Mouse (Mus musculus): Measurements from ENCODE around the gene Cfap74.

Gene Cfap74

DNA sequence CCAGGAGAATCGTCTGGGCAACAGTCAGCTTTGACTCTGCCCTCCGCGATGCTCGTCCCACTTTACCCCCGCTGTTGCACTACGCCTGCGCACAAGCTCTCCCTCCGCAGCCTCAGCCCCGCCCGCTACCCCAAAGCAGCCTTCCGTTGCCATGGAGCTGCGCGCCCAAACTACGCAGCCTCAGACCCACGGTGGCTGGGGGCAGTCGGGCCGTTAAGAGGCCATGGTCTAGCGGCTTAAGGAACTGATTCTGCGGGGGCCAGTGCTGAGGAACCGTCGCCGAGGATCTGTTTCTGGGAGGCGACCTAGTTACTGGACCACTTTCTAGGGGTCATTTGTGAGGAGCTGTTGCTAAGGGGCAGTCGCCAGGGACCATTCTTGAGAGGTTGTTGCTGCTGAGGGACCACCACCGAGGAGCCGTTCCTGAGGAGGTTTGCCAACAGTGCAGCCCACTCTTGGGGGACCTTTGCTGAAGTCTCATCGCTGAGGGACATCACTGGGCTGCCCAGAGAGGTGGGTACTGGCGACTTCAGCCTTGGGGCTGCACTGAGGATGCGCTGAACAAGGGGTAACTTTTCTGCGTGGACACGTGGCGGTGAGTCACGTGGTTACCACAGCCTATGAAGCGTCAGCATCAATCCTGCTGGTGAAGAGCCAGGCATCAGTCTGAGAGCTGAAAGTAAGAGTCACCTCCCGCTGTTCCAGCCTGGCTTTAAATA, at the start of gene Cfap74:
TSS of gene Cfap74 (plus strand) at position 133 of the 719 bp plus-strand sequence.
- DNase-seq (ENCODE audit: low spot score), result peak; percentile 83

DNA sequence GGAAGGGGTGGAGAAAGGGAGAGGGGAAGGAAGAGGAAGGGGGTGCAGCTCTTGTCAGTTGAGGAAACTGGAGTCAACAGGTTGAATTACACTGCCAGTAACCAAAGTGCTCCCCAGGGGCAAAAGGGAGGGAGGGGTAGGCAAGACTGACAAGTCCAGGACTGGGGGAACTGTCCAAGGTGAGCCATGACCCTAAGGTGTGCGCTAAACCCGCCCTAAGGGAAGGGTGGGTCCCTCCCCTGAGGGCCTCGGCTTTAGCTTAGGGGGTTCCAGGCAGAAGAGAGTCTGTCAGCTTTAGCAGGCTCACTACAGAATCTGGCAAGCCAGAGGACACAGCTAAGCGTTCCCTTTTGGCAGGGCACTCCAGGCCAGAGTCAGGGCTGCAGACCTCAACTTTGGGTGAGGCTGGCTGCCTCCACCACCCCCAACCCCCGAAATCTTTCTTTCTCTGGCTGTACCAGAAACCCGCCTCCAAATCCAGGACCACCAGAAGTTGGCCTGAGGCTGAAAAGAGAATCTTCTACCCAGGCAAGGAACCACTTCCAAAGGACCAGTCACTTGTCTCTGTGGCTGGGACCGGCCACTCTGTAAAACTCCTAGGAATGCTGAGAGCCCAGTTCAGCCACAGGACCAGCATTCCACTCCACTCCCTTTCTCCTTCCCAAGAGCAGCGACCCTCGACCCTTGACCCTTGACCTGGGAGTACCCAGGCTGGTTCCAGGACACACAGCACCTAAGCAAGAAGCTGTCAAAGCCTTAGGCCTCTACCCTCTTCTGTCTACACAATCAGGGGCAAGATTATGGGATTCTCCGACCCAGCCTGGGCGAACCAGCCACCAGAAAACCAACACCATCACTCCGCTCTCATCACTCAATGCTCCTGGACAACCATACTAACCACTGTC, 49.2 kb upstream of the Cfap74 start:
- peak; percentile 85 for DNase-seq (ENCODE audit: low spot score)

DNA sequence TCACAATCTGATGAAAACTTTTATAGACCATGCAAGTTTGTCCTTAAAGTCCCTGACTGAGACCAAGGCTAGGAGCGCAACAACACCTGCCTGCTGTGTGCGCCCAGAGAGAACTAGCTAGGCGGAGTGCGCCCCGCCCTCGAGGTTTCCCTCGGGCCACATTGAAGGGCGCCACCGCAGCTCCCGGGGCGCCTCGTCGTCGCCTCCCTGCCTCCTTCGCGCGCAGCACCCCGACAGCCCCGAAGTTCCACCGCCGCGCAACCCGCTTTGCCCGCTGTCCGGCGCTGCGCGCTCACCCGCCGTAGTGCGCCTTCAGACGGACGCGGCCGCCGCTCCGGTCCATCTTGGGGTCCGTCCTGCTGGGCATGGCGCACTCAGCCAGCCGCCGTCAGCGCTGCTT, 48.1 kb upstream of the Cfap74 start:
- peak; percentile 17 for DNase-seq (ENCODE audit: low spot score)

DNA sequence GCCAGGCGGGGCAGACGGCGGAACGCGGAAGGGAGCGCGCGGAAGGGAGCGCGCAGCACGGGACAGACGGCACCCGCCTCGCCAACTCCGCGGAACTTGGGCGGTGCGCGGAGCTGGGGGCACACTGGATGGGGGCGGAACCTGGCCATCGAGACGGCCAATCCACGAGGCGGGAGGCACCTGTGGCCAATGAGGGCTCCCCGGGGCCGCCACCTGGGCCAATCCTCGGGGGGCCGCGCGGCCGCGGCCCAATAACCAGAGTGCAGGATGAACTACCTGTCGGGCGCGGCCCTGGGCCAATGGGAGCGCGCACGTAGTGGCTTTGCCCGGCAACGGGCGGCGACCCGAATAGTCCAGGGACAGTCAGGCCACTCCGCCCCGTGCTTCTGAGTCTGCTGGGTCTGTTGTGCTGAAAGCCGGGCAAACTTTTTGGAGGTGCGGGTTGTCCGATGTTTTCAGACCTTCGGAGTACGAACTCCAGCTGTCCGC, 47.6 kb upstream of the Cfap74 start, which contains the start of gene Prkcz:
TSS of gene Prkcz (minus strand) at position 59 of the 489 bp plus-strand sequence.
- DNase-seq (ENCODE audit: low spot score), result peak; percentile 95

DNA sequence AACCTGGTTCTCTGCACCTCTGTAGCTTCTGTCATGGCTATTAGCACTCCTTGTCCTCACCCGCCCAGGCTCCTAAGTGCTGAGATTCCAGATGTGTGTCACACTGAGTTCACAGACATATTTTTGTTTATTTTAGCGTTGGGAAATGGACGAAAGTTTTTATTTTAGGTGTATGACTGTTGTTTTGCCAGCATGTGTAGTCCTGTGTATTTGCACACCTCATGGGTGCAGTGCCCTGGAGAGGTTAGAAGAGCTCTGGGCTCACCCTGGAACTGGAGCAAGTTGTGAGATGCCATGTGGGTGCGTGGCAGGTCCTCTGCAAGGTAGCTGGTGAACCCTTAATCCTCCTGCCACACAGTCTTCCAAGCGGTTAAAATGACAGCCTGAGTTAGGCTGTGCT, 46.5 kb upstream of the Cfap74 start:
- no peak for DNase-seq (ENCODE audit: low spot score)

DNA sequence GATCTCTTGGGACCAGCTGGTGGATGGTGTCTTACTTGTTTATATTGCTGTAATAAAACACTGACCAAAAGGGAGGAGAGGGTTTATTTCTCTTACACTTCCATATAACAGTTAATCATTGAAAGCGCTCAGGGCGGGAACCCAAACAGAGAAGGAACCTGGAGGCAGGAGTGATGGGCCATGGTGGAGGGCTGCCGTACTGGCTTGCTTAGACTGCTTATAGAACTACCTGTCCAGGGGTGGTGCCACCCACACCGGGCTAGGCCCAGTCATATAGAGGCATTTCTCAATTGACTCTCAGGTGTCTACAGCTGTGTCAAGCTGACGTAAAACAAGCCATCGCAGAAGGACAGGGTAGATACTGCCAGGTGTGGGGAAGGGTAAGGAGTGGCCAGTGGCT, 42.2 kb upstream of the Cfap74 start:
- DNase-seq (ENCODE audit: low spot score), result no peak

DNA sequence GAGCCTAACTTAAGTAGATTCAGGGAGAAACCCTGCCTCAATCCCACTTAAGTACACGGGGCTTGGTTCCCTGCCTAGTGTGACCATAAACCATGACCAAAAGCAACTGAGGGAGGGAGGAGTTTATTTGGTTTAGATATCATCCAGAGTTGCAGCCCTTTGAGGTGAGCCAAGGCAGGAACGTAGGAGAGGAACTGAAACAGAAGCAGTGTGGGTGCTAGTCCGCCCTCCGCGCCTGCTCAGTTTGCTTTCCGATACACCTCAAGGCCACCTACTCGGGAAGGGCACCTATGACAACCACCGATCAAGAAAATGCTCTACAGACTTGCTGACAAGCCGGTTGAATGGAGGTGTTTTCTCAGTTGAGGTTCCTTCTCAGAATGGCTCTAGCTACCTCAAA, 41.3 kb upstream of the Cfap74 start:
- DNase-seq (ENCODE audit: low spot score), result no peak

DNA sequence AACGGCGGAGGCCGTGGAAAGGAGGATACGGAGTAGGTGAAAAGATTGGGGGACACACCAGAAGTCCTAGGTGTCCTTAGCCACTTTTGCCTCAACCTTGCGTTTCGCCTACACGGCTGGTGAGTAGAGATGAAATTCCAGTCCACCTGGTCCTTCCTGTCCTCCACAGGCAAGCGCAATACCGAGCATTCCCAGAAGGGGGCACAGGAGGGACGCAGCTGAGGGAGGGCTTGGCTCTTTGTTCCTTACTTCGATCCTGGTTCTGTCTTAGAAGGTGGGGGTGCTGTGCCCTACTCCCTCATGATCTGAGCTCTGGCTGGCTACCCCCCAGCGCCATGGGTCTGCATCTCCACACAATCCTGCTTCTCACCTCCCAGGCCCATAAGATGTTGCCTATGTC, 40.3 kb upstream of the Cfap74 start:
- DNase-seq (ENCODE audit: low spot score), result peak; percentile 48

DNA sequence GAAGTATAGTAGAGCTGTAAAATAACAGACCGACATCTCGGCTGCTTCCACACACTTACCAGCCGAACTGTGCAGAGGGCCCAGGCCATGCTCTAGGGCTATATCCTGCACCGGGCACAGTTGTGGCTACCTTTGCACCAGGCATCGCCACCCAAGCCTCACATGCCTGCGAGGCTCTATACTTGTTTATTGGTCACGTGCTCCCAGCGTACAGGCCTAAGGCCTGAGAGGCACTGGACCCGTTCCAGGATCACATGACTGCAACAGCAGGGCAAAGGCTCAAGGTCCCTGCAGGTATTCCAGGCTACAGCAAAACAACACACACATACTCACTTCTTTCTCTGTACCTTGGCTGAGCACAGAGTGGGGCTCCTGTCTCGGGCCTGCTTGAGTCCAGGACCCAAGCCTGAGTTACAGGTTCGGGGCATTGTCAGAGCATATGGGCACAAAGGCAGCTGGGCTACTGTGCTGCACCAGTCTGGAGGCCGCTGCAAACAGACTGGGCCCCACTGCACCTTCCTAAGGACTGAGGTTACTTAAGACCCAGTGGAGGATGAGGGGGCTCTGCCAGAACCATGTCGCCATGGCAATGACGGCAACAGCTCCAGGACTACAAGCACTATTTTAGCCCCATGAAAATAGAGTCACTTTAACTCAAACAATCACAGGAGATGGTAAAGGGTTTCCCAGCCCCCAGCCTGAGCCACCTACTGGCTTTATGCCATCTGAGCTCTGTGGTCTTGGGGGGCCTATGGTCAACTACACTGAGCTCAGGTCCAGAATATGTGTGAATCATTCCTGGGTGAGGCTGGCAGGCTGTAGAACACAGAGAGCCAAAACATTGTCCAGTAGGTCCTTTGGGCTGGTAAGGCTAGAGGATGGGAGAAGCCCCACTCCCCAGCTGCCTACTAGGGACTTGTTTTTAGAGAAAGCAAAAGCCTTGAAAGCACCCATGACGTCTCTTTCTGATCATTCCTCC, 38.0 kb upstream of the Cfap74 start:
- DNase-seq (ENCODE audit: low spot score), result peak; percentile 72

DNA sequence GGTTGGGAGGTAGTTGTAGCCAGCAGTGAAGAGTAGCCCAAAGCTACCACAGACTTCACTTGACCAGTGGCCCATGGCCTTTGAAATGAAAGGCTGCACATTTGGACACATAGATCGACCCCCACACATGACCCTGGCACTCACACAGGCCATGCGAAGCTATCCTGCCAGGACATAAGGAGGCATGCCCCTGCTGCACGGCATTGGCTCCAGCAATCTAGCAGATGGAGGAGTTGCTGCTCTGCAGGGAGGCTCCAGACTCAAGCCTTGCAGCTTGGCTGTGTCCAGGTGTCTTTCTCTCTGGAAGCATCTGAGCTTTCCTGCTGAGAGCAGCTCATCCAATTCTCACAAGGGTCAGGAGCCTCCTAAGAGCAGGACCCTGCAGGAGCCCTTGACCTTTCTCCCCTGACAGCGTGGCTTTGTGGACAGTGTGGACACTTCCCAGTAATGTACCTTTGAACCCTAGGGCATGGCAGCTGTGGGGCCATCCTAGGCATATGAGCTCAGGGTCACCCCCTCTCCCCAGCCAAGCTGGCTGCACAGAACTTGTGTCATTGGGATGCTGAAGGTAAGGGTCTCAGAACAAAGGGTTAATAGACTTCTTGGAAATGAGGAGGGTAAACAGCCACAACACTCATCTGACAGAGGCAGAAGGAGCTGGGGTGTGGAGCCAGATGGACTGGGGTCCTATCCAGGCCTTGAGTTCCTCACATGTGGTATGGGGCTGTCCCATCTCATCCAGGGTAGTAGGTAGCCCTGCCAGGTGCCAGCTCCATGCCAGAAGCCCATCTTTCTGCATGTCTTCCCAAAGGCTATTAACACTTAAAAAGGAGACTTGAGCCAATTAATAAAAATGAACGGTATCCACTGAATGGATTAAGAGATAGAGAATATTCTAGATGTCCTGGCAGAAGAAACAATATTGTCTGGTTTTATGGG, 36.9 kb upstream of the Cfap74 start:
- peak; percentile 56 for DNase-seq (ENCODE audit: low spot score)

DNA sequence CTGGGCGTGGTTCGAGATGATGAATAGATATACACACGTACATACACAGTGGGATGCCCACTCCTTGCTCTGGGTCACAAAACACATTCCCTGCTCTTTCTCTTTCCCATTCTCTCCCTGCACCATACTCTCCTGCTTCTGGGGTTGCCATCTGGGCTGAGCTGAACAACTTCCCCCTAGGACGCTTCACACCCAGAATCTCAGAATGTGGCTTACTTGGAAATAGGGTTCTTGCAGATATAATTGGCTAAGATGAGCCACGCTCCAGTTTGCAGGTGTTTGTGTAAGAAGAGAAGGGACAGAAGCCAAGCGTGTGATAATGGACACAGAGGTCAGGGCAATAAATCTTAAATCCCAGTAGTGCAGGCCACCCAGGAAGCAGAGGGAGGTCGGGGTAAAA, 27.0 kb upstream of the Cfap74 start:
- no peak for DNase-seq (ENCODE audit: low spot score)

DNA sequence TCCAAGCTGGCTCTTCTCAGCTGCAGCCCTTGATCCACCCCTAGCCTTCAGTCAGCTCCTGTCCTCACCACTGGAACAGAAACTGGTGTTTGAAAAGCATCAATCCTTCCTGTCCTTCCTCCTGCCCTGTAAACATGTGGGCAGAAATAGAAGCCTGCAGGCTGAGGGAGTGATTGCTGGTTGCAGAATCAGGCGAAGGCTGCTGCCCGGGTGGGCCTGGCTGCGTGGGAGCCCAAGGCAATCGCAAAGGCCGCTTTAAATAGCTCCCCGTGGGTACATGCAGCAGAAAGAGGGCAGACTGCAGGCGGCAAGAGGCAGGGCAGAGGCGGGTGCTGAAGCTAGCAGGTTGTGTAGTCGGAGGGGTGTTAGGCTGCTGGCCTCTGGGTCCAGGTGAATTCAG, 26.2 kb upstream of the Cfap74 start:
- no peak for DNase-seq (ENCODE audit: low spot score)

DNA sequence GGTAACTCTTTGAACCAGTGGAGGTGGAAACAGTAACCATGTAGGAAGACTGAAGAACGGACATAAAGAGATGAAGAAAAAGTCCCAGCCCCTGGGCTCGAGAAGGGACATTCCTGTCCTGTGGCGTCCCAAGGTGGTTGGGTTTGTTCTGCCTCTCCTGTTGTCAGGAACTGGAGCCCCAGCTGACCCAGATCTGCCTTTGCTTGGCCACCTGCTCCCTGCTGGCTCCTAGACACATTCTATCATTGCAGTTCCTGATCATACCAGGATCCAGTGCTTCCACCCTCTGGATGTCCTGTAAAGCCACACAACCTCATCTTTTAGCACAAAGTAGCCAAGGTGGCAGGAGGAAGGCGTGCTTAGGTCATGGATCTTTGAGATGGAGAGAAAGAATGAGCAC, 25.7 kb upstream of the Cfap74 start:
- DNase-seq (ENCODE audit: low spot score), result no peak

DNA sequence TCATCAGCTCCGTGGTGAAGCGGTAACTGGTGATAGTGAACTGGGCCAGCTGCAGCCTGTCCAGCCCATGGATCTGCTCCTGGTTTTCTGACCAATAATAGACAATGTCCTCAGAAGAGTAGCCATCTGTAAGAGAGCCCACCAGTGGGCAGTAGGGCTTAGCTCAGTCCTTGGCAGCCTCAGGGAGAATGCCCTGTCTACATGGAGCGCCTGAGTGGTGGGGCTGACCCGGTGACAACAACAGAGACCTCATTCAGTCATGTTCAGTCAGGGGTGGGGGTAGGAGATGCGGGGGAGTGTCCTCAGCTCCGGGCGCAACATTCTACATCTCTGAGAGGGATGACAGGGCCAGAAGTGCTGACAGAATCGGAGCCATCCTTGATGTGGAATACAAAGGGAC, 21.8 kb upstream of the Cfap74 start:
- no peak for DNase-seq (ENCODE audit: low spot score)

DNA sequence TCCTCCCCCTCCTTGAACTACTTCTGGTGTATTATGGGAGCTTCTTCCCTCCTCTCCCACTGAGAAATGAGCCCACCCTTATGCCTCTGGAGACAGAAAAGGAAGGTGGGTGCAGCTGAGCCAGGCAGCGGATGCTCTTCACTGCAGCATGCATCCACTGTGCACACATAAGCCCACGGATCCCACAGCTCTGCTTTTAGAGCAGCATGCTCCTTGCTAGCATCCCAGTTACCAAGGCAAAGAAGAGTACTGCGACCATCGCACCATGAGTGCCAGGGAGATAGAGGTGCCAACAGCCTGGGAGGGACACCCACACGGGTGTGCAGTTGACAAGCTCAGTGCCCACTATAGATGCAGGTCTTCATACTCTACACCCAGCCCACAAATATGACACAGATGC, 13.5 kb upstream of the Cfap74 start:
- no peak for DNase-seq (ENCODE audit: low spot score)

DNA sequence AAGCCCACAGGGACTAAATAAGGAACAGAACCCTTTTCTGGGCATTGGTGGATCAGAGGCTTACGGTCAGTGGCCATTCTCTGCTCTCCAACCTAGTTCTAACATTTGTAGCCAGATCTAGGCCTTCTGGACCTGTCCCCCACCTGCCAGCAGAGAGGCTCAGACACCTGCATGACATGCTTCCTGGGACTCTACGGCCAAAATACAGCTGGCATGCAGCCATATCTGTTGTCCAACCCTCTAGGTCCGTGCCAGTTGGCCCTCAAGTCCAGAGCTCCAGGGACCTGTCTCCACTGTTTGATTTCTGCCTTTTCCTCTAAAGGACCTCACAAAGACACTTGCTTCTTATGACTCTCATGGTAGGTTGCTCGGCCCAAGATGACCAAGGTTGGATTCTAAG, 12.2 kb upstream of the Cfap74 start:
- no peak for DNase-seq (ENCODE audit: low spot score)

DNA sequence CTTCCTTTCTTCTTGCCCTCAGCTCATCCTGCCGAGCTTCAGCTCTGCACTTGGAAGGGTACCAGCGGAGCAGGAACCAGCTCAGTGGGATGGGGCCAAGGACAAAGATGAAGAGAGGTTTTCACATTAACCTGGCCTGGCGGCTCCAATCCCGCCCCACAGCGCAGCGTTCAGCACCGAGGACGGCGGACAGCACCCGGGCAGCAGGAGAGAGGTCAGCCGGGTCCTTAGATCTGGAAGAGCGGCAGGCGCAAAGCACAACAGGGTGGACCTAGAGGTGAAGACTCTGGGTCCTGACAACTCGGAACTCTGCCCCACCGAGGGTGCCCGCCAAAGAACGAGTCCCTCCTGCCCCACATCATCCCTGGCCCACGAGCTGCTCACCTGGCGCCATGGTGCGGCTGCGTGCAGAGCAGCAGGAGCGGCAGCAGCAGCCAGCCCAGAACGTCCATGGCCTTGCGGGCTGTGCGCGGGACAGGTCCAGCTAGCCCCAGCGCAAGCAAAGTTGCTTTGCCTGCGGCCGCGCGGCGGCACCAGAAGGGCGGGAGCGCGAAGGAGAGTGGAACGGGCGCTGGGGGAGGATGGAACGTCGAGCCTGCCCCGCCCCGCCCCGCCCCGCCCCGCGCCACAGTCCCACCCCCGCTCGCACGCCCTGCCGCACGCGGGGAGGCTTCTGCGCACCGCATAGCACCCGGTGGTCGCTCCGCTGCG, 11.3 kb upstream of the Cfap74 start, which contains the start of gene Gabrd:
TSS of gene Gabrd (minus strand) at position 602 of the 711 bp plus-strand sequence.
- peak; percentile 72 for DNase-seq (ENCODE audit: low spot score)

DNA sequence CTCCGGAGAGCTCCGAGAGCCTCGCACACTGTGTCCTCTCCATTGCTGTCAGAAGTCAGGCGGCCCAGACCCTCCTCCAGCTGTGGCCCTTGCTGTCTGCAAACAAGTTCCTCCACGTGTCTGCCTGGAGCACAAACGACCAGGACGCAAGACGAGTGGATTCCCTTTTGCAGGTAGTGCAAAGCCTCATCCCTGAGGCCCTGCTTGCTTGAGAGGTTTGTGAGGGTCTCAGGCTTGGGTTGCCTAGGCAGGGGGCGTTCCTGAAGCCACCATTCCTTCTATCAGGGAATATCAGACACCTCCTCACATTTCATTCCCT, 10.8 kb upstream of the Cfap74 start:
- no peak for DNase-seq (ENCODE audit: low spot score)

DNA sequence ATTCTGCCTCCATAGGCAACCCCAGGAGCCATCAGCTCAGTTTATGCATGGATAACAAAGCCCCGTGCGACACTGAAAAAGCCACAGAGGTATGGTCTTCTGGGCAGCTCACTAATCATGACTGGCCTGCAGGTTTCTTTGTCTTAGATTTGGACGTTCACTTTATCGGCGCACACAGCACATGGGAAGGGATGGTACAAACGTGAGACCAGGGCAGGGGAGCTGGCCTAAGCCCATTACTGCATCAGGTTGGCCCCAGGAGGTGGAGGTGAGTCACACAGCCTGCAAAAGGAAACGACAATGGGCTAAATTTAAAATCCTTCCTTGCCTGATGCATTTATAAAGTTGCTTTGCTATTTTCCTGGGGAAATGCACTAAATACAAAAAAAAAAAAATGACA, 7.9 kb upstream of the Cfap74 start:
- DNase-seq (ENCODE audit: low spot score), result no peak

DNA sequence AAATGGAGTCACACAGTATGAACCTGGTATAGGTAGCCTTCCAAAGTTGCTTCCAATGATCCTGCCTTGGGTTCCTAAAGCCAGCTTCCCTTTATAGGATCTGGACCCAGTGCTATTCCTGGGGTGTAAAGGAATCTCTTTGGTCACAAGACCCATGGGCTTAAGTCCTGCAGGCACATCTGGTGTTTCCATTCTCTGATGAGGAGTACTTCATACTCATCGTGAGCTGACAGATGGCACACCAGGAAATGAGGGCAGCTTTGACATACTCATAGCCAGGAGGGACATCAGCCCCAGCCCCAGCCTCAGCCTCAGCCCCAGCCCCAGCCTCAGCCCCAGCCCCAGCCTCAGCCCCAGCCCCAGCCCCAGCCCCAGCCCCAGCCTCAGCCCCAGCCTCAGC, 6.5 kb upstream of the Cfap74 start:
- no peak for DNase-seq (ENCODE audit: low spot score)
